Mouse (Mus musculus): ENCODE results near the gene Dst.

- TF ChIP-seq CTCF (conservative IDR thresholded peaks at IDR 0.05; ENCODE audit: low read length) (no peak), NANOG (IDR thresholded peaks at IDR 0.05; ENCODE audit: borderline replicate concordance, low read length) (no peak)
Observed at GRCm38 (mm10) chr1:34144826-34145225, 236.8 kb downstream of the Dst start.

Data from E14TG2a.4 (cell line).